Mouse (Mus musculus) heart, embryonic 14.5 days (tissue): ENCODE results near the gene Msn. TPM values are rescaled to one million over a fixed set of nuclear protein-coding genes. Genes with fewer than 3 reads are reported as not detected.
"Not testable (repeated sequence)": the region's sequence is repeated elsewhere in the genome, so short reads cannot be mapped to it uniquely, and the experiment has no call there.

Experiments
- ATAC-seq: fragments of 200-750 bp; cut with Nextera tagmentation; 2 replicates; pipeline ENCODE4 v1.8.0; 2017; ENCODE audit warnings: low read depth, moderate TSS enrichment; ENCODE audit not compliant: insufficient number of reproducible peaks, insufficient read depth, low FRiP score
- H3K27ac ChIP-seq, 2 experiments: fragments of 200-500 bp in 1 of 2; fragments of 300-500 bp in 1 of 2; sonication (generic) in 1 of 2; replicated peaks in 1 of 2; 2 replicates each; pipeline ENCODE4 v1.5.1; 2012 to 2014; ENCODE audit warnings: low read depth in 2 of 2, low read length in 2 of 2, control low read depth in 1 of 2, mild to moderate bottlenecking in 1 of 2, mixed read lengths in 1 of 2; ENCODE audit not compliant: control insufficient read depth in 1 of 2, insufficient read depth in 1 of 2
- H3K27me3 ChIP-seq: fragments of 300-500 bp; sonication (generic); 2 replicates; pipeline ENCODE4 v1.6.1; 2014; ENCODE audit warnings: mild to moderate bottlenecking, low read length, control low read depth; ENCODE audit not compliant: control insufficient read depth, insufficient read depth
- H3K36me3 ChIP-seq: fragments of 300-500 bp; sonication (generic); 2 replicates; pipeline ENCODE4 v1.6.1; 2014; ENCODE audit warnings: mild to moderate bottlenecking, control low read depth, low read length, mixed read lengths; ENCODE audit not compliant: control insufficient read depth, insufficient read depth
- H3K4me1 ChIP-seq, 2 experiments: fragments of 200-500 bp in 1 of 2; fragments of 300-500 bp in 1 of 2; sonication (generic) in 1 of 2; 2 replicates each; pipeline ENCODE4 v1.6.1; 2012 to 2014; ENCODE audit warnings: low read length in 2 of 2, control low read depth in 1 of 2, mixed read lengths in 1 of 2; ENCODE audit not compliant: control insufficient read depth in 2 of 2, insufficient read depth in 2 of 2
- H3K4me2 ChIP-seq: fragments of 300-500 bp; sonication (generic); 2 replicates; pipeline ENCODE4 v1.6.1; 2014; ENCODE audit warnings: mild to moderate bottlenecking, low read length
- H3K4me3 ChIP-seq, 2 experiments: fragments of 200-500 bp in 1 of 2; fragments of 300-500 bp in 1 of 2; sonication (generic) in 1 of 2; 2 replicates each; pipeline ENCODE4 v1.5.1; 2012 to 2014; ENCODE audit warnings: low read length in 2 of 2, mild to moderate bottlenecking in 2 of 2, control low read depth in 1 of 2, low read depth in 1 of 2, moderate library complexity in 1 of 2; ENCODE audit not compliant: control insufficient read depth in 1 of 2, insufficient read depth in 1 of 2
- H3K9ac ChIP-seq: fragments of 300-500 bp; sonication (generic); 2 replicates; pipeline ENCODE4 v1.6.1; 2014; ENCODE audit warnings: mild to moderate bottlenecking, low read length
- H3K9me3 ChIP-seq: fragments of 300-500 bp; sonication (generic); 2 replicates; pipeline ENCODE4 v1.6.1; 2016; ENCODE audit warnings: low read length, control low read depth; ENCODE audit not compliant: control insufficient read depth
- WGBS: fragments of 180-500 bp; shearing (Covaris S2); extraction: QIAGEN DNeasy Blood & Tissue Kit; methylation state at CpG from one replicate; pipeline ENCODE4 v1.1.7; 2014; 5-methylcytosine and 5-hydroxymethylcytosine counted together
- polyA plus RNA-seq: library from polyadenylated mRNA; unstranded; fragments of >200 nt; fragmentation: Nextera tagmentation; extraction: Ambion mirVana; gene quantifications from 2 replicates; pipeline ENCODE4 v1.2.1, GENCODE M21; 2014

Gene Msn
- polyA plus RNA-seq, 1 experiment from 2014 or later, result 191 TPM

GRCm38 (mm10) chrX:96184100-96184732 lies 88.4 kb downstream of the Msn start:
- Histone ChIP-seq H3K27ac (no peak overlapping the region), H3K27me3 (no peaks in the 10 kb centered on the region), H3K9me3 (no peaks in the 10 kb centered on the region), H3K36me3 (no peaks in the 10 kb centered on the region), H3K4me1 (no peaks in the 10 kb centered on the region), H3K4me3 (no peak overlapping the region), H3K9ac (no peak overlapping the region), H3K4me2 (no peak overlapping the region)
- 72% methylated on average over 5 of the region's 5 CpGs for WGBS
- no peak for ATAC-seq

GRCm38 (mm10) chrX:96205143-96205542 lies 109.3 kb downstream of the Msn start:
- H3K9me3 ChIP-seq, ATAC-seq, H3K4me1 ChIP-seq, H3K36me3 ChIP-seq, H3K4me2 ChIP-seq, H3K4me3 ChIP-seq, H3K9ac ChIP-seq, H3K27me3 ChIP-seq, H3K27ac ChIP-seq: not testable (repeated sequence)
- WGBS, result 64% methylated on average over 3 of the region's 3 CpGs

- no peak overlapping the region for H3K9ac ChIP-seq
- H3K4me2 ChIP-seq, result no peak overlapping the region
- H3K36me3 ChIP-seq, result no peaks in the 10 kb centered on the region
- 35% methylated on average over 1 of the region's 1 CpGs for WGBS
- H3K4me1 ChIP-seq, result no peaks in the 10 kb centered on the region
- H3K4me3 ChIP-seq, result no peak overlapping the region
- H3K9me3 ChIP-seq, result no peaks in the 10 kb centered on the region
- no peak for ATAC-seq
- no peak overlapping the region for H3K27ac ChIP-seq
- no peaks in the 10 kb centered on the region for H3K27me3 ChIP-seq
Observed at GRCm38 (mm10) chrX:96206872-96207271, 111.0 kb downstream of the Msn start.

- no peak overlapping the region for H3K27ac ChIP-seq
- no peak overlapping the region for H3K4me3 ChIP-seq
- ATAC-seq, result no peak
- no peaks in the 10 kb centered on the region for H3K9me3 ChIP-seq
- H3K4me1 ChIP-seq, result no peaks in the 10 kb centered on the region
- WGBS, result 23% methylated on average over 1 of the region's 1 CpGs
- H3K36me3 ChIP-seq, result no peaks in the 10 kb centered on the region
- no peak overlapping the region for H3K9ac ChIP-seq
- no peaks in the 10 kb centered on the region for H3K27me3 ChIP-seq
- H3K4me2 ChIP-seq, result no peak overlapping the region
Observed at GRCm38 (mm10) chrX:96218088-96218487, 122.2 kb downstream of the Msn start.

Other genes starting within 250 kb of the Msn start
- gene Las1l, start 139.1 kb upstream of the Msn start, polyA plus RNA-seq, result 37.6 and 41.5 TPM in 2 replicates
- gene Vsig4, start 197.4 kb downstream of the Msn start, polyA plus RNA-seq, result 0.19 and 0.73 TPM in 2 replicates